Mouse (Mus musculus) small intestine, adult 2 months (tissue): Measurements from ENCODE around the gene Tec. TPM values are rescaled to one million over a fixed set of nuclear protein-coding genes. Genes with fewer than 3 reads are reported as not detected.

Source experiments
- H3K27ac ChIP-seq: fragments of 200-500 bp; 2 replicates; pipeline ENCODE4 v1.5.1; 2012; ENCODE audit warnings: low read depth, low read length, control low read depth, inconsistent platforms; ENCODE audit not compliant: insufficient read depth
- H3K27me3 ChIP-seq: fragments of 200-500 bp; 2 replicates; pipeline ENCODE4 v1.6.1; 2012; ENCODE audit warnings: mild to moderate bottlenecking, moderate library complexity, low read length, inconsistent platforms; ENCODE audit not compliant: control insufficient read depth, insufficient read depth
- H3K36me3 ChIP-seq: fragments of 200-500 bp; 2 replicates; pipeline ENCODE4 v1.6.1; 2012; ENCODE audit warnings: mild to moderate bottlenecking, low read length, control low read depth, inconsistent platforms; ENCODE audit not compliant: control insufficient read depth, insufficient read depth
- H3K4me1 ChIP-seq: fragments of 200-500 bp; 2 replicates; pipeline ENCODE4 v1.6.1; 2012; ENCODE audit warnings: low read length, inconsistent platforms, mixed read lengths; ENCODE audit not compliant: control insufficient read depth, insufficient read depth, insufficient read length
- H3K4me3 ChIP-seq: fragments of 200-500 bp; 2 replicates; pipeline ENCODE4 v1.5.1; 2012; ENCODE audit warnings: low read depth, mild to moderate bottlenecking, control low read depth, inconsistent platforms, low read length, moderate library complexity
- CTCF ChIP-seq: fragments of 200-500 bp; IDR thresholded peaks from 2 replicates; pipeline ENCODE4 v1.5.1; 2012; ENCODE audit warnings: low read depth, mild to moderate bottlenecking, control low read depth, inconsistent platforms, low read length, moderate library complexity, mixed read lengths; ENCODE audit not compliant: insufficient replicate concordance, insufficient read length; ENCODE audit errors: extremely low read depth
- POLR2A ChIP-seq: fragments of 200-500 bp; IDR thresholded peaks from 2 replicates; pipeline ENCODE4 v1.6.1; 2012; ENCODE audit warnings: low read depth, mild to moderate bottlenecking, control low read depth, inconsistent platforms, low read length, moderate library complexity
- WGBS: fragments of 180-500 bp; shearing (Covaris S2); methylation state at CpG from one replicate; pipeline ENCODE4 v1.1.7; 2018; 5-methylcytosine and 5-hydroxymethylcytosine counted together
- polyA plus RNA-seq: library from polyadenylated mRNA; depleted of rRNA; stranded (reverse); fragments of >200 nt; gene quantifications from 2 replicates; pipeline ENCODE4 v1.2.3, GENCODE M21; 2012

The Tec gene
- polyA plus RNA-seq, 1 experiment = 7.1 TPM

DNA sequence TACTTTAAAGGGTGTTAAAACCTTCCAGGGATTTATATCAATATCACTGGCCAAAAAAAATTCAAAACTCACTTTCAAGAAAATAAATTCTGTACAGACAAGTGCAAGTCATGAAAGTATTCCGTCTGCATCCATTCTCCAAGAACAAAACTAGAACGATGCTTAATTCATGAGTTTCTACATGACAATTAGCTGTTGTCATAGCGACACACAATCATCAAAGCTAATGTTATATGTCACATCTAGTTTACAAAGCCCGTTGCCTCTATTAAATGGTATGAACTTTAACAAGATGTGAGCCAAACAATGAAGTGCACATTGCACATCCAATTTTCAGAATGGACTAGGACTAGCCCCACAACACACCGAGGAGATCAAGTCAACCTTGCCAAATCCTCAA lies 106.5 kb downstream of the Tec start:
- H3K36me3 ChIP-seq = peaks cover 30% of the 10 kb centered on the region
- no peak for TF ChIP-seq CTCF
- no peak for TF ChIP-seq POLR2A
- WGBS = 86% methylated on average over 5 of the region's 5 CpGs
- no peak overlapping the region for H3K27ac ChIP-seq
- H3K27me3 ChIP-seq = no peaks in the 10 kb centered on the region
- H3K4me3 ChIP-seq = no peak overlapping the region
- H3K4me1 ChIP-seq = peaks cover 11% of the 10 kb centered on the region; the same call in 1 of the 2 replicates

DNA sequence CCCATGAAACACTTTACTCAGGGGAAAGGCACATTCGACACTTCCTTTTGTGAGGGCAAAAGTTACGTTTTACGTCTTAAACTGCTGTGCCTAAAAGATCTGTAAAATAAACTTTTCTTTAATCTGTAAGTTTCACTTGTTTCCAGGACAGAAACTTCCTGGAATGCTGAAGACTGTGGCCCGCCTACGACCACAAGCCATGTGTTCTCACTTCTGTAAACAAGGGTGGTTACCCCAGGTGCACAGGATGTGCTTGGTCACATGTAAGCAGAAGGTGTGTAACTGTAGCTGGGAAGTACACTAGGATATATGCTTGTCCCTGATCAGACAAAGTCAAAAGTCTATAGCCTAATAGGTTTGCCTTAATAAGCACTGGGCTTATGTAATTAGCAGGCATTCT lies 107.0 kb downstream of the Tec start:
- Histone ChIP-seq H3K27ac (no peak overlapping the region), H3K4me3 (no peak overlapping the region), H3K27me3 (no peaks in the 10 kb centered on the region), H3K4me1 (peaks cover 11% of the 10 kb centered on the region; the same call in 1 of the 2 replicates), H3K36me3 (peaks cover 34% of the 10 kb centered on the region)
- TF ChIP-seq CTCF (no peak), POLR2A (no peak)
- WGBS = 48% methylated on average over 5 of the region's 5 CpGs

DNA sequence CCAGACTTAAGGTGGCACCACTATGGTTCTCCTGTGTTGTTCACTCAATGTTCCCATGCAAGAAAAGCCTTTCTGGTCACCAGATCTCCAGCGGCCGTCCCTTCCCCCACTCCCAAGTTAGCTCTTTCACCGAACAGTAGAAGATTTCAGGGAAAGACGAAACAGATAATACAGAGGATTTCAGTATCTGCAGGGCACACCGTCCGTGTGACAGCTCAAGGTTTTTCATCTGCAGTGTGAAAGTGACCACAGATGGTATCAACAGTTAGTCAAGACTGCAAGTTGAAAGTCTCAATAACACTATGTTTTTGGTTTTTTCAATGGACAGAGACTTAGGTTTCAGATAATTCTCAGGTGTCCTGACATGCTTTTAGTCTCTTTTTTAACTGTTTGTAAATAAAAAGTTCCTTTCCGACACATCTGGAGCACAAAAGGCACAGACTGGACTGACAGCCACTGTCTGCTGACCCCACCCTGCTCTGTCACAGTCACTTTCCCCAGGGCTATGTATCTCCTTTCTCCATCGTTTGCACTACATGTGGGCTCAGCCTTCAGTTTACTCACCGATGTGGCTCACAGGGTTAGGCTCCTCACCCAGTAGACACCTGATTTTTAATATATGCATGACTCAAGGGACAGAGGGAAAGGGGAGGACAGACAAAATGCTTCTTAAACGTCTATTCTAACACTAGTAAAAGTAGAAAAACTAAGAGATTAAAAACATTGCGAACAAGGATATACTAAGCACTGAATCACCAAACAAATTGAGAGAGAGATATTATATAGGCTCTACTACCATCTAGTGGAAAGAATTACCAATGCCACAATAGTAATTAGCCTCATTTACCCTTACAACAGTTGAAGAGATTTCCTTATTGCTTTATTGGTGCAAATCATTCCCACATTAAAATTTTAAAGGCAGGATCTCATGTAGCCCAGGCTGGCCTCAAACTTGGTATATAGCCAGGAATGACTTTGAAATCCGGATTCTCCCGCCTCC lies 109.1 kb downstream of the Tec start:
- no peak for TF ChIP-seq POLR2A
- no peak for TF ChIP-seq CTCF
- Histone ChIP-seq H3K4me3 (no peak overlapping the region), H3K36me3 (peaks cover 45% of the 10 kb centered on the region), H3K4me1 (peaks cover 11% of the 10 kb centered on the region; the same call in 1 of the 2 replicates), H3K27me3 (no peaks in the 10 kb centered on the region), H3K27ac (no peak overlapping the region)
- 62% methylated on average over 13 of the region's 13 CpGs for WGBS

DNA sequence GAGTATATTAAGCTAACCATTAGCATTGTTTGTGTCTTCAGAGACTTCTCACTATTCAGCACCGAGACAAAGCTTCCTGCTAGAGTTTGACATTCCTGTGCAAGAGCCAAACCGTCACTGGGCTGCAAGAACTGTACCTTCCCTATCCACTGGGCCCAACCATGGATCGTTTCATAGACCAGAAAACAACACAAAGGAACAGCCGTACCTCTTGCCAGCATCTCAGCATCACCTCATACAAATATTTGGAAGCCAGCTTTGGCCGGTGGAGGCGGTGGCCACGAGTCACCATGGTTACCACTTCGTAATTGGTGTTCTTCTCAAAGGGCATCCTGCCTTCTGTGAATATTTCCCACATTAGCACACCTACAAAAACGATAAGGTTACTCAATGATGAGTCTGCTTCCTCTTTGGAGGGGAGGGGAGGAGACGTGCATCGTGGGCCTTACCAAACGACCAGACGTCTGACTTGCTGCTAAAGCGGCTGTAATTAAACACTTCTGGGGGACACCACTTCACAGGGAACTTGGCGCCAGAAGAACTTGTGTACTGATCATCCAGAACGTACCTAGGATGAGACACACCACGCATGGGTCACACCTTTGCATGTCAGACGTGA lies 111.0 kb downstream of the Tec start:
- WGBS = 83% methylated on average over 18 of the region's 18 CpGs
- Histone ChIP-seq H3K4me1 (peaks cover 4% of the 10 kb centered on the region; the same call in 1 of the 2 replicates), H3K36me3 (peaks cover 41% of the 10 kb centered on the region), H3K4me3 (no peak overlapping the region), H3K27ac (no peak overlapping the region), H3K27me3 (no peaks in the 10 kb centered on the region)
- TF ChIP-seq POLR2A = no peak
- TF ChIP-seq CTCF = no peak

DNA sequence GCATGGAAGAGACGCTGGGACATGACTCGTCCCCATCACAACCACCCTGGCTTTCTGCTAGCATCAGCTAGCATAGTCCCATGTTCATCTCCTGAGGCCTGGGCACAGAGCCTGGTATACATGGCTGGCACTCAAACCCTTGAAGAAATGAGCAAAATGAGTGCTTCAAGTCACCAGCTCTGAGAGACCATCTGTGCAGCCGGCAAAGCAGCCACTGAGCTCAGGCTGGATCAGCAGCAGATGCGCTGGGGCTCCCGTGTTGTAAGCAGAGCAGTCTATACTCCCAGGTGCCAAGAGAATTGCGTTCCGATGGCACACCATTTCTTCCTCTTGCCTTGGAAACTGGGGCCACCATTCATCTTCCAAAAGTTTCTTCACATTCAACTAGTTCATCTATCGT lies 112.3 kb downstream of the Tec start:
- no peaks in the 10 kb centered on the region for H3K27me3 ChIP-seq
- WGBS = 94% methylated on average over 8 of the region's 8 CpGs
- H3K27ac ChIP-seq = no peak overlapping the region
- H3K4me3 ChIP-seq = no peak overlapping the region
- H3K4me1 ChIP-seq = no peaks in the 10 kb centered on the region; the same call in 1 of the 2 replicates
- no peak for TF ChIP-seq POLR2A
- no peak for TF ChIP-seq CTCF
- H3K36me3 ChIP-seq = peaks cover 37% of the 10 kb centered on the region

DNA sequence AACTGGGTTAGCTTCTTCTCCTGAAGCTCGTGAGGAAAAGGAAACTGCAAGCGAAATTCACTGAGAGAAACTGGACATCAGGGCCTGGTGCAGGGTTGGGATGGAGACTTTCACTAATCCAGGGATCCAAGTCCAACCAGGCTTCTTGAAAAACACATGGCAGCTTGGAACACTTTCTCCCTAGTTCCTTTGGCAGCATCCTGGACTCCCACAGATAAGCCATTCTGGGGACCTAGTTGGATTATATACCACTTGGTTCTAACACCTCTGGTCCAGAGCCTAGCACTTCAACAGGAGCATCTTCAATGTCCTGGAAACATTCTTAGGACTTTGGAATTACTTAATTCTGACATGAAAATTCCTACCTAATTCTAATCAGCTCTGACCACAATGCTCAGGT lies 113.2 kb downstream of the Tec start:
- H3K36me3 ChIP-seq = peaks cover 35% of the 10 kb centered on the region
- WGBS = 86% methylated on average over 2 of the region's 2 CpGs
- no peaks in the 10 kb centered on the region for H3K4me1 ChIP-seq
- no peak overlapping the region for H3K27ac ChIP-seq
- H3K4me3 ChIP-seq = no peak overlapping the region
- H3K27me3 ChIP-seq = no peaks in the 10 kb centered on the region
- no peak for TF ChIP-seq POLR2A
- TF ChIP-seq CTCF = no peak

DNA sequence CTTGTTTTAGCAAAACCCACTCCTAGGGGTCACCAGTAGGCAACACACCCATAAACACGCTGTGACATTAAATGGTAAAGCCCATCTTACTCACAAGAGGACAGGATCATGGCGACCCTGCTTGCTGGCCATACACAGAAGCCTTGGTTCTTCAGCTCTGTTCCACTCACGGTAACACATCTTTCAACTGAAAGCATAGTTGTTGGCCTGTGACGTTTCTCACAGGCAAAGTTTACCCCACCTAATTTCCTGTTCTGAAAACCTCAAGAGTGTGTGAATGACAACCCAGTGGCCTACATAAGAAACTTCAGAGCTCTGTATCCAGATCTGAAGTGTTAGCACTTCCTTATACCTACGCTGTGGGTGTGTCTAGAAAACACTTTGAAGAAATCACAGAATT lies 115.7 kb downstream of the Tec start, which contains the start of gene Txk:
Gene Txk, minus strand, starts transcription at position 193 of the 400 bp plus-strand sequence.
- WGBS = 80% methylated on average over 5 of the region's 5 CpGs
- H3K4me1 ChIP-seq = peaks cover 5% of the 10 kb centered on the region; the same call in 1 of the 2 replicates
- H3K27ac ChIP-seq = no peak within 1 kb of the TSS
- TF ChIP-seq POLR2A (no peak), CTCF (no peak)
- peak within 1 kb of the TSS; percentile 19; the same call in 1 of the 2 replicates for H3K4me3 ChIP-seq
- H3K36me3 ChIP-seq = peaks cover 23% of the 10 kb centered on the region
- H3K27me3 ChIP-seq = no peaks in the 10 kb centered on the region
